Mouse (Mus musculus) lung, postnatal 0 days (tissue): ENCODE results near the gene Serpinb12.

ENCODE experiments used
- CTCF ChIP-seq: IDR thresholded peaks from 2 replicates; pipeline ENCODE4 v1.5.1; 2016; ENCODE audit warnings: antibody characterized with exemption, mild to moderate bottlenecking
- EP300 ChIP-seq: IDR thresholded peaks from 2 replicates; pipeline ENCODE4 v1.6.1; 2016; ENCODE audit warnings: antibody characterized with exemption, mild to moderate bottlenecking, control low read depth

GRCm38 (mm10) chr1:106961023-106961422 lies 26.8 kb downstream of the Serpinb12 start:
- TF ChIP-seq EP300 (no peak), CTCF (peak; percentile 40)
